Mouse (Mus musculus) C2C12 (cell line): ENCODE results near the gene Primpol.

Source experiments
- CEBPB ChIP-seq: IDR thresholded peaks from one replicate; pipeline ENCODE4 v1.6.1; 2011; ENCODE audit warnings: low read depth, mild to moderate bottlenecking, control low read depth, moderate library complexity
- CTCF ChIP-seq: IDR thresholded peaks from one replicate; pipeline ENCODE4 v1.5.1; 2011; ENCODE audit not compliant: control insufficient read depth, insufficient read depth, insufficient read length
- MAX ChIP-seq: IDR thresholded peaks from one replicate; pipeline ENCODE4 v1.6.1; 2011; ENCODE audit warnings: mild to moderate bottlenecking, control low read depth
- MYOD1 ChIP-seq: IDR thresholded peaks from one replicate; pipeline ENCODE4 v1.6.1; 2011; ENCODE audit warnings: low read depth; ENCODE audit not compliant: control insufficient read depth, insufficient read length
- MYOG ChIP-seq: IDR thresholded peaks from one replicate; pipeline ENCODE4 v1.6.1; 2011; ENCODE audit not compliant: control insufficient read depth, insufficient read length; ENCODE audit errors: extremely low read depth
- USF1 ChIP-seq: IDR thresholded peaks from one replicate; pipeline ENCODE4 v1.6.1; 2011; ENCODE audit warnings: low read depth, mild to moderate bottlenecking, control low read depth, moderate library complexity

GRCm38 (mm10) chr8:46529508-46529907, 87.5 kb downstream of the Primpol start:
- no peak for TF ChIP-seq CTCF
- TF ChIP-seq MAX, result no peak
- no peak for TF ChIP-seq MYOD1
- TF ChIP-seq USF1, result no peak
- no peak for TF ChIP-seq CEBPB
- no peak for TF ChIP-seq MYOG
